Mouse (Mus musculus) forebrain, postnatal 0 days (tissue): Measurements from ENCODE around the gene Cdc42ep2. TPM values are rescaled to one million over a fixed set of nuclear protein-coding genes. Genes with fewer than 3 reads are reported as not detected.

ENCODE experiments used
- ATAC-seq: fragments of 200-750 bp; cut with Nextera tagmentation; 2 replicates; pipeline ENCODE4 v1.8.0; 2017; ENCODE audit warnings: mild to moderate bottlenecking, moderate library complexity
- DNase-seq: peaks from one replicate; pipeline ENCODE4 v3.0.0-alpha.2; 2015
- H3K27ac ChIP-seq: fragments of 300-500 bp; sonication (generic); 2 replicates; pipeline ENCODE4 v1.5.1; 2014; ENCODE audit warnings: low read depth, mild to moderate bottlenecking, antibody characterized with exemption, low read length, moderate library complexity, mixed read lengths
- H3K27me3 ChIP-seq: fragments of 300-500 bp; sonication (generic); 2 replicates; pipeline ENCODE4 v1.6.1; 2014; ENCODE audit warnings: mild to moderate bottlenecking, low read length, mixed read lengths; ENCODE audit not compliant: insufficient read depth
- H3K36me3 ChIP-seq: fragments of 300-500 bp; sonication (generic); 2 replicates; pipeline ENCODE4 v1.6.1; 2014; ENCODE audit warnings: mild to moderate bottlenecking, moderate library complexity; ENCODE audit not compliant: insufficient read depth
- H3K4me1 ChIP-seq: fragments of 300-500 bp; sonication (generic); 2 replicates; pipeline ENCODE4 v1.6.1; 2014; ENCODE audit warnings: antibody characterized with exemption; ENCODE audit not compliant: insufficient read depth
- H3K4me2 ChIP-seq: fragments of 300-500 bp; sonication (generic); 2 replicates; pipeline ENCODE4 v1.6.1; 2014; ENCODE audit warnings: low read depth, mild to moderate bottlenecking, moderate library complexity
- H3K4me3 ChIP-seq: fragments of 300-500 bp; sonication (generic); 2 replicates; pipeline ENCODE4 v1.5.1; 2014; ENCODE audit warnings: low read depth, low read length, mixed read lengths
- H3K9ac ChIP-seq: fragments of 300-500 bp; sonication (generic); 2 replicates; pipeline ENCODE4 v1.6.1; 2014; ENCODE audit warnings: mild to moderate bottlenecking
- H3K9me3 ChIP-seq: fragments of 300-500 bp; sonication (generic); 2 replicates; pipeline ENCODE4 v1.6.1; 2016; ENCODE audit warnings: low read length
- CTCF ChIP-seq: sonication (generic); IDR thresholded peaks from 2 replicates; pipeline ENCODE4 v1.5.1; 2016; ENCODE audit warnings: antibody characterized with exemption, control low read depth, low read depth
- WGBS: fragments of 180-500 bp; shearing (Covaris S2); extraction: QIAGEN DNeasy Blood & Tissue Kit; methylation state at CpG from one replicate; pipeline ENCODE4 v1.1.7; 2014; 5-methylcytosine and 5-hydroxymethylcytosine counted together
- polyA plus RNA-seq: library from polyadenylated mRNA; unstranded; fragments of >200 nt; fragmentation: Nextera tagmentation; extraction: Ambion mirVana; gene quantifications from 2 replicates; pipeline ENCODE4 v1.2.1, GENCODE M21; 2015
- total RNA-seq: library from RNA; depleted of rRNA; stranded (reverse); fragments of >200 nt; gene quantifications from 2 replicates; pipeline ENCODE4 v1.2.3, GENCODE M21; 2014

Gene Cdc42ep2
- total and polyA plus RNA-seq, 2 experiments from 2014 or later: 13.3 to 15.6 TPM

- DNase-seq: no peak
- 93% methylated on average over 15 of the region's 15 CpGs for WGBS
- no peak for ATAC-seq
These were observed 18.8 kb upstream of the Cdc42ep2 start for GRCm38 (mm10) chr19:5943404-5943803.

GRCm38 (mm10) chr19:5942581-5942980 lies 18.0 kb upstream of the Cdc42ep2 start:
- Histone ChIP-seq H3K27ac (no peak overlapping the region), H3K4me3 (no peak overlapping the region), H3K27me3 (no peaks in the 10 kb centered on the region), H3K9me3 (no peaks in the 10 kb centered on the region), H3K36me3 (0 out of 2 replicates have a peak, but pooled peaks cover 1% of the 10 kb centered on the region), H3K4me2 (no peak overlapping the region), H3K9ac (no peak overlapping the region), H3K4me1 (no peaks in the 10 kb centered on the region)
- no peak for DNase-seq
- WGBS: 86% methylated on average over 7 of the region's 7 CpGs
- no peak for TF ChIP-seq CTCF
- no peak for ATAC-seq

More at GRCm38 (mm10) chr19:5943404-5943803, 18.8 kb upstream of the Cdc42ep2 start:
- no peaks in the 10 kb centered on the region for H3K9me3 ChIP-seq
- no peak overlapping the region for H3K4me3 ChIP-seq
- no peak overlapping the region for H3K27ac ChIP-seq
- peaks cover 9% of the 10 kb centered on the region; the same call in 1 of the 2 replicates for H3K36me3 ChIP-seq
- no peaks in the 10 kb centered on the region for H3K27me3 ChIP-seq
- no peak for TF ChIP-seq CTCF
- H3K4me2 ChIP-seq: no peak overlapping the region
- no peaks in the 10 kb centered on the region for H3K4me1 ChIP-seq
- H3K9ac ChIP-seq: no peak overlapping the region

- H3K4me3 ChIP-seq: no peak overlapping the region
- H3K4me1 ChIP-seq: no peaks in the 10 kb centered on the region
- ATAC-seq (no peak), DNase-seq (no peak)
- no peak overlapping the region for H3K4me2 ChIP-seq
- WGBS: 92% methylated on average over 10 of the region's 10 CpGs
- no peak overlapping the region for H3K27ac ChIP-seq
- no peaks in the 10 kb centered on the region for H3K9me3 ChIP-seq
- TF ChIP-seq CTCF: no peak
- no peaks in the 10 kb centered on the region for H3K27me3 ChIP-seq
- no peaks in the 10 kb centered on the region for H3K36me3 ChIP-seq
- H3K9ac ChIP-seq: no peak overlapping the region
These were observed 16.0 kb upstream of the Cdc42ep2 start for GRCm38 (mm10) chr19:5940656-5941055.

GRCm38 (mm10) chr19:5940173-5940572 lies 15.6 kb upstream of the Cdc42ep2 start:
- WGBS: 50% methylated on average over 4 of the region's 4 CpGs
- ATAC-seq (0 out of 2 replicates have a peak, but pooled peaks have one; percentile 14), DNase-seq (peak; percentile 32)
- no peak overlapping the region for H3K9ac ChIP-seq
- no peak overlapping the region for H3K4me2 ChIP-seq
- no peak for TF ChIP-seq CTCF
- H3K4me3 ChIP-seq: no peak overlapping the region
- no peaks in the 10 kb centered on the region for H3K27me3 ChIP-seq
- no peaks in the 10 kb centered on the region for H3K9me3 ChIP-seq
- H3K27ac ChIP-seq: no peak overlapping the region
- no peaks in the 10 kb centered on the region for H3K36me3 ChIP-seq
- no peaks in the 10 kb centered on the region for H3K4me1 ChIP-seq

GRCm38 (mm10) chr19:5939715-5940114 lies 15.1 kb upstream of the Cdc42ep2 start:
- no peaks in the 10 kb centered on the region for H3K9me3 ChIP-seq
- 52% methylated on average over 5 of the region's 5 CpGs for WGBS
- H3K4me2 ChIP-seq: no peak overlapping the region
- H3K36me3 ChIP-seq: no peaks in the 10 kb centered on the region
- H3K9ac ChIP-seq: no peak overlapping the region
- DNase-seq (no peak), ATAC-seq (no peak)
- H3K27me3 ChIP-seq: no peaks in the 10 kb centered on the region
- TF ChIP-seq CTCF: no peak
- H3K4me1 ChIP-seq: no peaks in the 10 kb centered on the region
- no peak overlapping the region for H3K27ac ChIP-seq
- no peak overlapping the region for H3K4me3 ChIP-seq

- no peaks in the 10 kb centered on the region for H3K9me3 ChIP-seq
- H3K36me3 ChIP-seq: no peaks in the 10 kb centered on the region
- no peak for DNase-seq
- no peak for ATAC-seq
- no peak overlapping the region for H3K4me3 ChIP-seq
- no peak overlapping the region for H3K4me2 ChIP-seq
- H3K27ac ChIP-seq: no peak overlapping the region
- no peak overlapping the region for H3K9ac ChIP-seq
- H3K27me3 ChIP-seq: no peaks in the 10 kb centered on the region
- 94% methylated on average over 6 of the region's 6 CpGs for WGBS
- no peak for TF ChIP-seq CTCF
- no peaks in the 10 kb centered on the region for H3K4me1 ChIP-seq
These were observed 13.9 kb upstream of the Cdc42ep2 start for GRCm38 (mm10) chr19:5938516-5938915.

- Histone ChIP-seq H3K36me3 (no peaks in the 10 kb centered on the region), H3K27me3 (no peaks in the 10 kb centered on the region), H3K4me1 (no peaks in the 10 kb centered on the region), H3K27ac (no peak overlapping the region), H3K9ac (no peak overlapping the region), H3K4me2 (0 out of 2 replicates have a peak overlapping the region, but pooled peaks have one; percentile 8), H3K9me3 (no peaks in the 10 kb centered on the region), H3K4me3 (no peak overlapping the region)
- DNase-seq (no peak), ATAC-seq (peak; percentile 42; the same call in 1 of the 2 replicates)
- TF ChIP-seq CTCF: no peak
- 39% methylated on average over 14 of the region's 14 CpGs for WGBS
These were observed 13.3 kb upstream of the Cdc42ep2 start for GRCm38 (mm10) chr19:5937836-5938406.
